Mouse (Mus musculus) regulatory T cell (primary cell): Measurements from ENCODE around the gene Padi2.

Experiments used
- in situ Hi-C: fragments of 300-600 bp; cut with MboI, MseI; formaldehyde crosslinking; loops from one replicate; pipeline ENCODE4 v1.15.1; 2025; ENCODE audit warnings: high pct_unique_total_duplicates

Gene Padi2

GRCm38 (mm10) chr4:140958319-140958718 lies 52.2 kb downstream of the Padi2 start:
- in situ Hi-C loops, result loop anchor here (5.0 to 25.0 kb wide), 3 partner anchors 54 to 1371 kb away; partner anchors contain the start of gene Padi2

- in situ Hi-C loops, result loop anchor here (5.0 to 25.0 kb wide), 3 partner anchors 54 to 1372 kb away; partner anchors contain the start of gene Padi2
Observed at GRCm38 (mm10) chr4:140959128-140959679, 53.1 kb downstream of the Padi2 start.

GRCm38 (mm10) chr4:140959715-140960479 lies 53.8 kb downstream of the Padi2 start:
- in situ Hi-C loops, result loop anchor here (5.0 to 25.0 kb wide), 3 partner anchors 55 to 1373 kb away; partner anchors contain the start of gene Padi2

- in situ Hi-C loops, result loop anchor here (25.0 kb wide), 1 partner anchor 1374 kb away; no protein-coding TSS in a partner anchor
Observed at GRCm38 (mm10) chr4:140960781-140961466, 54.8 kb downstream of the Padi2 start, which contains the start of gene Sdhb. Sdhb (plus strand) TSS chr4:140961203.

- in situ Hi-C loops, result loop anchor here (25.0 kb wide), 1 partner anchor 1374 kb away; no protein-coding TSS in a partner anchor
Observed at GRCm38 (mm10) chr4:140961467-140962206, 55.5 kb downstream of the Padi2 start.

- in situ Hi-C loops, result loop anchor here (25.0 kb wide), 1 partner anchor 1375 kb away; no protein-coding TSS in a partner anchor
Observed at GRCm38 (mm10) chr4:140962207-140962909, 56.2 kb downstream of the Padi2 start.

GRCm38 (mm10) chr4:140962950-140963349 lies 56.8 kb downstream of the Padi2 start:
- in situ Hi-C loops, result loop anchor here (25.0 kb wide), 1 partner anchor 1376 kb away; no protein-coding TSS in a partner anchor

- in situ Hi-C loops, result loop anchor here (25.0 kb wide), 1 partner anchor 1377 kb away; no protein-coding TSS in a partner anchor
Observed at GRCm38 (mm10) chr4:140963941-140964597, 57.9 kb downstream of the Padi2 start.

- in situ Hi-C loops, result loop anchor here (25.0 kb wide), 1 partner anchor 1377 kb away; no protein-coding TSS in a partner anchor
Observed at GRCm38 (mm10) chr4:140964620-140965019, 58.5 kb downstream of the Padi2 start.

GRCm38 (mm10) chr4:140967386-140968159 lies 61.4 kb downstream of the Padi2 start:
- in situ Hi-C loops, result loop anchor here (25.0 kb wide), 1 partner anchor 1380 kb away; no protein-coding TSS in a partner anchor

- in situ Hi-C loops, result loop anchor here (10.0 to 25.0 kb wide), 2 partner anchors 1384 to 1527 kb away; no protein-coding TSS in a partner anchor
Observed at GRCm38 (mm10) chr4:140971691-140972090, 65.5 kb downstream of the Padi2 start.

- in situ Hi-C loops, result loop anchor here (10.0 to 25.0 kb wide), 2 partner anchors 1387 to 1530 kb away; no protein-coding TSS in a partner anchor
Observed at GRCm38 (mm10) chr4:140974408-140974807, 68.3 kb downstream of the Padi2 start.

GRCm38 (mm10) chr4:140975356-140975755 lies 69.2 kb downstream of the Padi2 start:
- in situ Hi-C loops, result loop anchor here (10.0 kb wide), 1 partner anchor 1531 kb away; no protein-coding TSS in a partner anchor

GRCm38 (mm10) chr4:140977278-140977677 lies 71.1 kb downstream of the Padi2 start:
- in situ Hi-C loops, result loop anchor here (10.0 kb wide), 1 partner anchor 1532 kb away; no protein-coding TSS in a partner anchor

- in situ Hi-C loops, result loop anchor here (10.0 kb wide), 1 partner anchor 1533 kb away; no protein-coding TSS in a partner anchor
Observed at GRCm38 (mm10) chr4:140977886-140978692, 71.9 kb downstream of the Padi2 start.

- in situ Hi-C loops, result loop anchor here (5.0 kb wide), 1 partner anchor 81 kb away; the partner anchor contains the start of gene Crocc
Observed at GRCm38 (mm10) chr4:140981605-140982004, 75.5 kb downstream of the Padi2 start.

GRCm38 (mm10) chr4:140982808-140983207 lies 76.7 kb downstream of the Padi2 start:
- in situ Hi-C loops, result loop anchor here (5.0 kb wide), 1 partner anchor 79 kb away; the partner anchor contains the start of gene Crocc
